Mouse (Mus musculus) hindbrain, embryonic 16.5 days (tissue): ENCODE measurements around the gene Micu2. TPM values are rescaled to one million over a fixed set of nuclear protein-coding genes. Genes with fewer than 3 reads are reported as not detected.

Experiments
- ATAC-seq: fragments of 200-750 bp; cut with Nextera tagmentation; 2 replicates; pipeline ENCODE4 v1.8.0; 2017; ENCODE audit warnings: moderate TSS enrichment, moderate library complexity
- H3K27ac ChIP-seq: fragments of 300-500 bp; sonication (generic); 2 replicates; pipeline ENCODE4 v1.5.1; 2014; ENCODE audit warnings: low read depth, mild to moderate bottlenecking, control low read depth, low read length, moderate library complexity
- H3K27me3 ChIP-seq: fragments of 300-500 bp; sonication (generic); replicated peaks from 2 replicates; pipeline ENCODE4 v1.6.1; 2014; ENCODE audit warnings: low read length; ENCODE audit not compliant: control insufficient read depth, insufficient read depth
- H3K36me3 ChIP-seq: fragments of 300-500 bp; sonication (generic); 2 replicates; pipeline ENCODE4 v1.6.1; 2014; ENCODE audit warnings: mild to moderate bottlenecking, low read length, moderate library complexity, mixed read lengths; ENCODE audit not compliant: control insufficient read depth, insufficient read depth
- H3K4me1 ChIP-seq: fragments of 300-500 bp; sonication (generic); 2 replicates; pipeline ENCODE4 v1.6.1; 2014; ENCODE audit warnings: low read depth, low read length; ENCODE audit not compliant: control insufficient read depth, insufficient read depth
- H3K4me2 ChIP-seq: fragments of 300-500 bp; sonication (generic); 2 replicates; pipeline ENCODE4 v1.6.1; 2014; ENCODE audit warnings: mild to moderate bottlenecking, low read length, control low read depth, moderate library complexity
- H3K4me3 ChIP-seq: fragments of 300-500 bp; sonication (generic); 2 replicates; pipeline ENCODE4 v1.5.1; 2014; ENCODE audit warnings: mild to moderate bottlenecking, low read length, control low read depth, moderate library complexity
- H3K9ac ChIP-seq: fragments of 300-500 bp; sonication (generic); 2 replicates; pipeline ENCODE4 v1.6.1; 2014; ENCODE audit warnings: low read depth, mild to moderate bottlenecking, control low read depth, low read length, moderate library complexity
- H3K9me3 ChIP-seq: fragments of 300-500 bp; sonication (generic); 2 replicates; pipeline ENCODE4 v1.6.1; 2014; ENCODE audit warnings: mild to moderate bottlenecking, low read length, moderate library complexity; ENCODE audit not compliant: control insufficient read depth
- WGBS: fragments of 180-500 bp; shearing (Covaris S2); extraction: QIAGEN DNeasy Blood & Tissue Kit; methylation state at CpG from one replicate; pipeline ENCODE4 v1.1.7; 2014; 5-methylcytosine and 5-hydroxymethylcytosine counted together
- polyA plus RNA-seq: library from polyadenylated mRNA; unstranded; fragments of >200 nt; fragmentation: Nextera tagmentation; extraction: Ambion mirVana; gene quantifications from 2 replicates; pipeline ENCODE4 v1.2.1, GENCODE M21; 2015

Gene Micu2
- polyA plus RNA-seq, 1 experiment from 2014 or later, result 78.7 TPM

DNA sequence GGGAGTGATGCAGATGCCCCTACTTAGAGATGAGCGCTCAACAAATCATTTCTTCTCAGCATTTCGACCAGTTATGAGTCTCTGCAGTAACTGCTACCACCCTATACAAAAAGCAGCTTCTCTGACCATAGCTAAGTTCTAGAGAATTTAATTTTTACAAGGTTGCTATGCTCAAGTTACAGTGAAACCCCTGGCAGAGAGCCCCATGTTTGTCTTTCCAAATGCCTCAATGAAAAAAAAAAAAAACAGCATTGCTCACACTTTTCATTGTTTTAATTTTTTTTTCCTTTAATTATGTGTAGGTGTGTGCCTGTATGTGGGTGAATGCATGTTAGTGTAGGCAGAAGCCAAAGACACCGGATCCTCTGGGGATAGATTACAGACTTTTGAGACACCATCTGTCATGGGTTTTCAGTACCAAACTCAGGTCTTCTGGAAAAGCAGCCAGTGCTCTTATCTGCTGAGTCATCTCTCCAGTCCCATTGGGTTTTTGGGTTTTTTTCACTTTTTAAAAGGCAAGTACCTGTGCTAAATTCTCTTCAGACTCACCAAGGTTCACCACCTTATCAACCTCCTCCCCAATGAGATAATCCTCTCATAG is 132.3 kb downstream of the Micu2 start:
- Histone ChIP-seq H3K4me2 (no peak overlapping the region), H3K4me3 (no peak overlapping the region), H3K27ac (no peak overlapping the region), H3K36me3 (peaks cover 27% of the 10 kb centered on the region), H3K27me3 (no peaks in the 10 kb centered on the region), H3K9ac (no peak overlapping the region), H3K4me1 (no peaks in the 10 kb centered on the region), H3K9me3 (no peaks in the 10 kb centered on the region)
- no peak for ATAC-seq
- 92% methylated on average over 3 of the region's 3 CpGs for WGBS

Other genes starting within 250 kb of the Micu2 start
- 5.9 and 7.8 TPM in 2 replicates for gene Lats2, start 240.9 kb downstream of the Micu2 start, polyA plus RNA-seq
- 26.7 and 32.5 TPM in 2 replicates for gene Sap18, start 201.1 kb downstream of the Micu2 start, polyA plus RNA-seq
- 8.0 and 8.7 TPM in 2 replicates for gene Ska3, start 173.1 kb downstream of the Micu2 start, polyA plus RNA-seq
- 151 and 162 TPM in 2 replicates for gene Mrpl57, start 173.0 kb downstream of the Micu2 start, polyA plus RNA-seq
- gene Zdhhc20, start 109.0 kb downstream of the Micu2 start, polyA plus RNA-seq, result 33.8 and 36.1 TPM in 2 replicates
- 25.8 and 31.8 TPM in 2 replicates for gene Fgf9, start 71.3 kb upstream of the Micu2 start, polyA plus RNA-seq